Comparison of ENCODE assay signal across 9 mouse cellular contexts in the genomic region with DNA sequence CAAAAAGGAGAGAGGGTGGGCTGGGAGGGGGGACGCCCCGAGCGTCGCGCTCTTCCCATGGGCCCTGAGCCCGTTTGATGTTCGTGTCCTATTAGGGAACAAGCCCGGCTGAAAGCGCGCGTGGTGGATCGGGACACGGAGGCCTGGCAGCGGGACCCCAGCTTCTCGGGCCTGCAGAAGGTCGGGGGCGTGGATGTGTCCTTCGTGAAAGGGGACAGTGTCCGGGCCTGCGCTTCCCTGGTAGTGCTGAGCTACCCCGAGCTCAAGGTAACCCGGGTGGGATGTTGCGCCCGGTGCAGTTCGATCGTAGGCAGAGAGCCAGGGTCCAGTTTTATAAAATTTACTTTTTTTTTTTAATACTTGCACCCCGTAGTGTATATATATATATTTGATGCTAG. TPM values are rescaled to one million over a fixed set of nuclear protein-coding genes. Genes with fewer than 3 reads are reported as not detected.
A peak's percentile ranks its signal among the peaks of the same experiment; 100 is the strongest.
DNase-seq lines count a peak whose midpoint lies in the region; ATAC-seq and TF ChIP-seq lines count a peak whose summit lies in the region.
"Had no signal": no experiment of that assay in that cellular context is flagged by ENCODE, and none has a peak within 500 bp of the region (broad histone marks: within the 10 kb centered on the region; RNA-seq: fewer than 3 reads in every experiment).

No protein-coding gene starts in this region.

- no peak for TF ChIP-seq CTCF in kidney, postnatal 0 days (IDR thresholded peaks at IDR 0.05; ENCODE audit: low read depth)
- no peak for TF ChIP-seq CTCF in cortical plate, adult 2 months (IDR thresholded peaks at IDR 0.05; ENCODE audit: extremely low read depth, insufficient read depth, low read length)

- no peak for DNase-seq in kidney, postnatal 0 days (ENCODE audit: low spot score)
- no peak for DNase-seq in kidney, postnatal 25 days
- DNase-seq in hindbrain, embryonic 14.5 days (ENCODE audit: low spot score): no peak
- DNase-seq in B cell, adult 2 months: no peak
- DNase-seq in urinary bladder, postnatal 4 days (ENCODE audit: low spot score in 2 of 2): no peak
- DNase-seq in thymus, postnatal 0 days (ENCODE audit: low spot score): no peak

- H3K4me1 ChIP-seq in kidney, postnatal 0 days (replicated peaks; ENCODE audit: insufficient read depth, low read length): 0 out of 2 replicates have a peak, but pooled peaks cover 5% of the 10 kb centered on the region
- H3K4me1 ChIP-seq in cortical plate, adult 2 months (ENCODE audit: control insufficient read depth, insufficient read depth, low read length): peaks cover 2% of the 10 kb centered on the region; the same call in 1 of the 2 replicates
- H3K4me1 ChIP-seq in hindbrain, embryonic 14.5 days (replicated peaks; ENCODE audit: control insufficient read depth, insufficient read depth, low read length): peaks cover 15% of the 10 kb centered on the region
- H3K4me1 ChIP-seq in midbrain, embryonic 15.5 days: peaks cover 32% of the 10 kb centered on the region

- TF ChIP-seq POLR2A in cortical plate, adult 2 months (IDR thresholded peaks at IDR 0.05; ENCODE audit: extremely low read depth, insufficient read depth, low read length): no peak

- H3K4me2 ChIP-seq in kidney, postnatal 0 days (ENCODE audit: low read length): peak overlapping the region; percentile 90
- peak overlapping the region; percentile 95 for H3K4me2 ChIP-seq in hindbrain, embryonic 14.5 days (replicated peaks)
- H3K4me2 ChIP-seq in midbrain, embryonic 15.5 days: peak overlapping the region; percentile 94

- no peaks in the 10 kb centered on the region for H3K27me3 ChIP-seq in kidney, postnatal 0 days (ENCODE audit: insufficient read depth, low read length)
- H3K27me3 ChIP-seq in hindbrain, embryonic 14.5 days (ENCODE audit: control insufficient read depth, insufficient read depth, low read length): no peaks in the 10 kb centered on the region
- no peaks in the 10 kb centered on the region for H3K27me3 ChIP-seq in midbrain, embryonic 15.5 days (replicated peaks)

- H3K27ac ChIP-seq in kidney, postnatal 0 days: peak overlapping the region; percentile 84
- H3K27ac ChIP-seq in cortical plate, adult 2 months (ENCODE audit: insufficient read depth, low read length): no peak overlapping the region
- peak overlapping the region; percentile 91 for H3K27ac ChIP-seq in hindbrain, embryonic 14.5 days
- peak overlapping the region; percentile 98 for H3K27ac ChIP-seq in midbrain, embryonic 15.5 days

- peak overlapping the region; percentile 71 for H3K4me3 ChIP-seq in kidney, postnatal 0 days (replicated peaks; ENCODE audit: low read depth, low read length)
- peak overlapping the region; percentile 67 for H3K4me3 ChIP-seq in cortical plate, adult 2 months (ENCODE audit: insufficient read depth, low read length)
- peak overlapping the region; percentile 81 for H3K4me3 ChIP-seq in hindbrain, embryonic 14.5 days (replicated peaks; ENCODE audit: low read length)
- H3K4me3 ChIP-seq in midbrain, embryonic 15.5 days: peak overlapping the region; percentile 85

- ATAC-seq in kidney, postnatal 0 days (replicated peaks; ENCODE audit: low FRiP score, low read depth): 0 out of 2 replicates have a peak, but pooled peaks have one; percentile 6
- peak; percentile 32; the same call in 1 of the 2 replicates for ATAC-seq in hindbrain, embryonic 14.5 days (ENCODE audit: low FRiP score)
- ATAC-seq in midbrain, embryonic 15.5 days (replicated peaks): peak; percentile 67

- no peaks in the 10 kb centered on the region for H3K9me3 ChIP-seq in kidney, postnatal 0 days (replicated peaks; ENCODE audit: low read length)
- H3K9me3 ChIP-seq in hindbrain, embryonic 14.5 days (ENCODE audit: control insufficient read depth, low read length): no peaks in the 10 kb centered on the region
- H3K9me3 ChIP-seq in midbrain, embryonic 15.5 days: no peaks in the 10 kb centered on the region

- peaks cover 7% of the 10 kb centered on the region; the same call in 1 of the 2 replicates for H3K36me3 ChIP-seq in kidney, postnatal 0 days (ENCODE audit: insufficient read depth, low read length)
- H3K36me3 ChIP-seq in hindbrain, embryonic 14.5 days (replicated peaks; ENCODE audit: control insufficient read depth, insufficient read depth): 0 out of 2 replicates have a peak, but pooled peaks cover 6% of the 10 kb centered on the region
- H3K36me3 ChIP-seq in midbrain, embryonic 15.5 days (replicated peaks): 0 out of 2 replicates have a peak, but pooled peaks cover 2% of the 10 kb centered on the region

- peak overlapping the region; percentile 87 for H3K9ac ChIP-seq in kidney, postnatal 0 days (ENCODE audit: low read depth, low read length)
- peak overlapping the region; percentile 95 for H3K9ac ChIP-seq in hindbrain, embryonic 14.5 days
- peak overlapping the region; percentile 95 for H3K9ac ChIP-seq in midbrain, embryonic 15.5 days

- WGBS in kidney, postnatal 0 days: 3% methylated on average over 27 of the region's 27 CpGs
- WGBS in hindbrain, embryonic 14.5 days: 7% methylated on average over 26 of the region's 27 CpGs
- WGBS in midbrain, embryonic 15.5 days: 6% methylated on average over 27 of the region's 27 CpGs

RNA-seq across cellular contexts. Expression of gene Endov, which starts 0.5 kb away (rescaled TPM):
- 16.2 and 16.3 TPM in 2 replicates for polyA plus RNA-seq in kidney, postnatal 0 days (2015; fragmentation: Nextera tagmentation; extraction: Ambion mirVana)
- polyA plus RNA-seq in cortical plate, adult 2 months (2012; rRNA removed): 21.1 and 24.4 TPM in 2 replicates
- 11.4 and 15.9 TPM in 2 replicates for polyA plus RNA-seq in hindbrain, embryonic 14.5 days (2014; fragmentation: Nextera tagmentation; extraction: Ambion mirVana)
- 20.7 and 22.2 TPM in 2 replicates for polyA plus RNA-seq in midbrain, embryonic 15.5 days (2015; fragmentation: Nextera tagmentation; extraction: Ambion mirVana)
- polyA plus RNA-seq in thymus, postnatal 0 days (2015; fragmentation: Nextera tagmentation; extraction: Ambion mirVana): 17.8 and 19.4 TPM in 2 replicates

RNA-seq across cellular contexts. Expression of gene Nptx1, which starts 55.9 kb away (rescaled TPM):
- 0.18 and 0.21 TPM in 2 replicates for polyA plus RNA-seq in kidney, postnatal 0 days (2015; fragmentation: Nextera tagmentation; extraction: Ambion mirVana)
- polyA plus RNA-seq in cortical plate, adult 2 months (2012; rRNA removed): 118 and 134 TPM in 2 replicates
- polyA plus RNA-seq in hindbrain, embryonic 14.5 days (2014; fragmentation: Nextera tagmentation; extraction: Ambion mirVana): 17.4 and 20.5 TPM in 2 replicates
- polyA plus RNA-seq in midbrain, embryonic 15.5 days (2015; fragmentation: Nextera tagmentation; extraction: Ambion mirVana): 13.6 and 13.7 TPM in 2 replicates
- polyA plus RNA-seq in thymus, postnatal 0 days (2015; fragmentation: Nextera tagmentation; extraction: Ambion mirVana): 0.23 and 0.31 TPM in 2 replicates
- polyA plus RNA-seq: activated CD4-positive, CD25-positive, alpha-beta regulatory T cell, adult 4 months had no signal

Comparison
In these comparisons a context has a peak if more than half of its experiments do, and no peak if none do; other contexts are left out.
1. ATAC-seq: peak in every context shown above with its lines; median percentile 67 in midbrain, embryonic 15.5 days; 32 in hindbrain, embryonic 14.5 days; 6 in kidney, postnatal 0 days.
2. RNA of gene Nptx1, which starts 55.9 kb away (polyA plus RNA-seq): 118 to 134 TPM in cortical plate, adult 2 months, 17.4 to 20.5 TPM in hindbrain, embryonic 14.5 days and 13.6 to 13.7 TPM in midbrain, embryonic 15.5 days; 0.23 to 0.31 TPM in thymus, postnatal 0 days and 0.18 to 0.21 TPM in kidney, postnatal 0 days; every median in the first group is over 10 times any median in the second.
3. Peak in every context shown above with its lines, with median percentiles within 50 percentile points of each other: H3K4me2 ChIP-seq, H3K4me3 ChIP-seq and H3K9ac ChIP-seq.